Mouse (Mus musculus): ENCODE data around the gene Fxyd2. TPM values are rescaled to one million over a fixed set of nuclear protein-coding genes. Genes with fewer than 3 reads are reported as not detected.

The Fxyd2 gene
- polyA plus RNA-seq, 1 experiment from 2014 or later = 14.3 TPM

GRCm38 (mm10) chr9:45412700-45413477 is 13.4 kb downstream of the Fxyd2 start:
- WGBS = 74% methylated on average over 4 of the region's 4 CpGs
- Histone ChIP-seq H3K27ac (ENCODE audit: low read length) (no peak overlapping the region), H3K4me3 (ENCODE audit: low read depth, low read length) (no peak overlapping the region), H3K36me3 (ENCODE audit: control insufficient read depth, insufficient read depth, low read length) (no peaks in the 10 kb centered on the region), H3K27me3 (ENCODE audit: control insufficient read depth, insufficient read depth, low read depth, low read length) (no peaks in the 10 kb centered on the region; the same call in 1 of the 2 replicates), H3K4me2 (ENCODE audit: low read length) (no peak overlapping the region), H3K9ac (ENCODE audit: low read depth, low read length) (no peak overlapping the region), H3K4me1 (ENCODE audit: control insufficient read depth, insufficient read depth, low read length) (peaks cover 11% of the 10 kb centered on the region), H3K9me3 (replicated peaks; ENCODE audit: control insufficient read depth, low read length, poor library complexity, severe bottlenecking) (no peaks in the 10 kb centered on the region)
- no peak for ATAC-seq

- Histone ChIP-seq H3K27ac (ENCODE audit: low read length) (no peak overlapping the region), H3K9me3 (replicated peaks; ENCODE audit: control insufficient read depth, low read length, poor library complexity, severe bottlenecking) (no peaks in the 10 kb centered on the region), H3K4me3 (ENCODE audit: low read depth, low read length) (no peak overlapping the region), H3K36me3 (ENCODE audit: control insufficient read depth, insufficient read depth, low read length) (no peaks in the 10 kb centered on the region), H3K4me1 (ENCODE audit: control insufficient read depth, insufficient read depth, low read length) (peaks cover 8% of the 10 kb centered on the region), H3K4me2 (ENCODE audit: low read length) (no peak overlapping the region), H3K27me3 (ENCODE audit: control insufficient read depth, insufficient read depth, low read depth, low read length) (no peaks in the 10 kb centered on the region; the same call in 1 of the 2 replicates), H3K9ac (ENCODE audit: low read depth, low read length) (no peak overlapping the region)
- 58% methylated on average over 5 of the region's 5 CpGs for WGBS
- ATAC-seq = no peak
These were observed 14.1 kb downstream of the Fxyd2 start for GRCm38 (mm10) chr9:45413478-45414140.

- 40% methylated on average over 4 of the region's 4 CpGs for WGBS
- no peak for ATAC-seq
- Histone ChIP-seq H3K27me3 (ENCODE audit: control insufficient read depth, insufficient read depth, low read depth, low read length) (no peaks in the 10 kb centered on the region), H3K9me3 (replicated peaks; ENCODE audit: control insufficient read depth, low read length, poor library complexity, severe bottlenecking) (no peaks in the 10 kb centered on the region), H3K27ac (ENCODE audit: low read length) (no peak overlapping the region), H3K9ac (ENCODE audit: low read depth, low read length) (no peak overlapping the region), H3K4me2 (ENCODE audit: low read length) (no peak overlapping the region), H3K4me1 (ENCODE audit: control insufficient read depth, insufficient read depth, low read length) (peaks cover 8% of the 10 kb centered on the region), H3K4me3 (ENCODE audit: low read depth, low read length) (no peak overlapping the region), H3K36me3 (ENCODE audit: control insufficient read depth, insufficient read depth, low read length) (no peaks in the 10 kb centered on the region)
These were observed 16.4 kb downstream of the Fxyd2 start for GRCm38 (mm10) chr9:45415912-45416311.

GRCm38 (mm10) chr9:45417245-45417644 is 17.8 kb downstream of the Fxyd2 start:
- Histone ChIP-seq H3K4me1 (ENCODE audit: control insufficient read depth, insufficient read depth, low read length) (peaks cover 4% of the 10 kb centered on the region; the same call in 1 of the 2 replicates), H3K27ac (ENCODE audit: low read length) (no peak overlapping the region), H3K9me3 (replicated peaks; ENCODE audit: control insufficient read depth, low read length, poor library complexity, severe bottlenecking) (no peaks in the 10 kb centered on the region), H3K4me3 (ENCODE audit: low read depth, low read length) (no peak overlapping the region), H3K4me2 (ENCODE audit: low read length) (no peak overlapping the region), H3K27me3 (ENCODE audit: control insufficient read depth, insufficient read depth, low read depth, low read length) (no peaks in the 10 kb centered on the region), H3K36me3 (ENCODE audit: control insufficient read depth, insufficient read depth, low read length) (no peaks in the 10 kb centered on the region), H3K9ac (ENCODE audit: low read depth, low read length) (no peak overlapping the region)
- ATAC-seq = no peak
- WGBS = 31% methylated on average over 8 of the region's 8 CpGs

- WGBS = 57% methylated on average over 8 of the region's 8 CpGs
These were observed 18.8 kb downstream of the Fxyd2 start for GRCm38 (mm10) chr9:45418252-45418651.

GRCm38 (mm10) chr9:45421209-45421608 is 21.7 kb downstream of the Fxyd2 start:
- no peak overlapping the region for H3K4me2 ChIP-seq (ENCODE audit: low read length)
- no peaks in the 10 kb centered on the region for H3K36me3 ChIP-seq (ENCODE audit: control insufficient read depth, insufficient read depth, low read length)
- H3K9me3 ChIP-seq (replicated peaks; ENCODE audit: control insufficient read depth, low read length, poor library complexity, severe bottlenecking) = no peaks in the 10 kb centered on the region
- H3K9ac ChIP-seq (ENCODE audit: low read depth, low read length) = no peak overlapping the region
- H3K27me3 ChIP-seq (ENCODE audit: control insufficient read depth, insufficient read depth, low read depth, low read length) = no peaks in the 10 kb centered on the region
- no peaks in the 10 kb centered on the region; the same call in 1 of the 2 replicates for H3K4me1 ChIP-seq (ENCODE audit: control insufficient read depth, insufficient read depth, low read length)
- H3K27ac ChIP-seq (ENCODE audit: low read length) = no peak overlapping the region
- ATAC-seq = no peak
- WGBS = 64% methylated on average over 8 of the region's 8 CpGs
- no peak overlapping the region for H3K4me3 ChIP-seq (ENCODE audit: low read depth, low read length)

More at GRCm38 (mm10) chr9:45418252-45418651, 18.8 kb downstream of the Fxyd2 start:
- H3K27ac ChIP-seq (ENCODE audit: low read length) = no peak overlapping the region
- H3K9me3 ChIP-seq (replicated peaks; ENCODE audit: control insufficient read depth, low read length, poor library complexity, severe bottlenecking) = no peaks in the 10 kb centered on the region
- H3K4me3 ChIP-seq (ENCODE audit: low read depth, low read length) = no peak overlapping the region
- H3K9ac ChIP-seq (ENCODE audit: low read depth, low read length) = no peak overlapping the region
- H3K27me3 ChIP-seq (ENCODE audit: control insufficient read depth, insufficient read depth, low read depth, low read length) = no peaks in the 10 kb centered on the region
- no peaks in the 10 kb centered on the region for H3K36me3 ChIP-seq (ENCODE audit: control insufficient read depth, insufficient read depth, low read length)
- ATAC-seq = no peak
- no peak overlapping the region for H3K4me2 ChIP-seq (ENCODE audit: low read length)
- H3K4me1 ChIP-seq (ENCODE audit: control insufficient read depth, insufficient read depth, low read length) = no peaks in the 10 kb centered on the region; the same call in 1 of the 2 replicates

GRCm38 (mm10) chr9:45422761-45423298 is 23.4 kb downstream of the Fxyd2 start:
- no peak overlapping the region for H3K27ac ChIP-seq (ENCODE audit: low read length)
- H3K36me3 ChIP-seq (ENCODE audit: control insufficient read depth, insufficient read depth, low read length) = no peaks in the 10 kb centered on the region
- whole genome bisulfite sequencing = 85% methylated on average over 7 of the region's 7 CpGs
- no peak overlapping the region for H3K9ac ChIP-seq (ENCODE audit: low read depth, low read length)
- no peak overlapping the region for H3K4me2 ChIP-seq (ENCODE audit: low read length)
- no peaks in the 10 kb centered on the region; the same call in 1 of the 2 replicates for H3K27me3 ChIP-seq (ENCODE audit: control insufficient read depth, insufficient read depth, low read depth, low read length)
- H3K9me3 ChIP-seq (replicated peaks; ENCODE audit: control insufficient read depth, low read length, poor library complexity, severe bottlenecking) = no peaks in the 10 kb centered on the region
- no peak for ATAC-seq
- H3K4me1 ChIP-seq (ENCODE audit: control insufficient read depth, insufficient read depth, low read length) = no peaks in the 10 kb centered on the region
- H3K4me3 ChIP-seq (ENCODE audit: low read depth, low read length) = no peak overlapping the region

GRCm38 (mm10) chr9:45426456-45426855 is 27.0 kb downstream of the Fxyd2 start, which contains the start of gene Dscaml1:
Gene Dscaml1 (plus strand): TSS chr9:45426628.
- 84% methylated on average over 4 of the region's 4 CpGs for WGBS
- Histone ChIP-seq H3K27me3 (ENCODE audit: control insufficient read depth, insufficient read depth, low read depth, low read length) (peaks cover 4% of the 10 kb centered on the region; the same call in 1 of the 2 replicates), H3K4me1 (ENCODE audit: control insufficient read depth, insufficient read depth, low read length) (peaks cover 2% of the 10 kb centered on the region; the same call in 1 of the 2 replicates), H3K9me3 (replicated peaks; ENCODE audit: control insufficient read depth, low read length, poor library complexity, severe bottlenecking) (no peaks in the 10 kb centered on the region), H3K4me3 (ENCODE audit: low read depth, low read length) (no peak within 1 kb of the TSS), H3K9ac (ENCODE audit: low read depth, low read length) (no peak within 1 kb of the TSS), H3K27ac (ENCODE audit: low read length) (no peak within 1 kb of the TSS), H3K36me3 (ENCODE audit: control insufficient read depth, insufficient read depth, low read length) (no peaks in the 10 kb centered on the region), H3K4me2 (ENCODE audit: low read length) (no peak within 1 kb of the TSS)
- ATAC-seq = no peak

Data from midbrain, embryonic 16.5 days (tissue).